Mouse (Mus musculus) brain, embryonic 14.5 days (tissue): Measurements from ENCODE around the gene Obscn. TPM values are rescaled to one million over a fixed set of nuclear protein-coding genes. Genes with fewer than 3 reads are reported as not detected.

Experiments
- DNase-seq: peaks from one replicate; pipeline ENCODE4 v3.0.0-alpha.2; 2011; ENCODE audit warnings: low read depth
- CTCF ChIP-seq: fragments of 200-500 bp; IDR thresholded peaks from 2 replicates; pipeline ENCODE4 v1.5.1; 2012; ENCODE audit warnings: inconsistent platforms, mild to moderate bottlenecking, moderate library complexity, borderline replicate concordance; ENCODE audit not compliant: insufficient read depth, insufficient read length; ENCODE audit errors: extremely low read depth
- POLR2A ChIP-seq: fragments of 200-500 bp; IDR thresholded peaks from 2 replicates; pipeline ENCODE4 v1.6.1; 2012; ENCODE audit warnings: mild to moderate bottlenecking, inconsistent platforms, borderline replicate concordance; ENCODE audit not compliant: poor library complexity, insufficient read depth, insufficient read length, severe bottlenecking; ENCODE audit errors: extremely low read depth
- polyA plus RNA-seq: library from polyadenylated mRNA; depleted of rRNA; stranded (reverse); fragments of >200 nt; gene quantifications from 2 replicates; pipeline ENCODE4 v1.2.3, GENCODE M21; 2012

Obscn gene
- polyA plus RNA-seq, 1 experiment, result 1.4 TPM

- DNase-seq, result no peak
- TF ChIP-seq CTCF, result no peak
- TF ChIP-seq POLR2A, result no peak
Observed at GRCm38 (mm10) chr11:59087581-59087980, 48.6 kb downstream of the Obscn start.

GRCm38 (mm10) chr11:59085200-59085599, 51.0 kb downstream of the Obscn start:
- DNase-seq, result no peak
- no peak for TF ChIP-seq CTCF
- TF ChIP-seq POLR2A, result no peak

- TF ChIP-seq POLR2A, result no peak
- no peak for TF ChIP-seq CTCF
- DNase-seq, result no peak
Observed at GRCm38 (mm10) chr11:59083125-59083524, 53.1 kb downstream of the Obscn start.

- TF ChIP-seq CTCF (no peak), POLR2A (no peak)
- DNase-seq, result no peak
Observed at GRCm38 (mm10) chr11:59078311-59078710, 57.9 kb downstream of the Obscn start.

GRCm38 (mm10) chr11:59070321-59070720, 65.9 kb downstream of the Obscn start:
- TF ChIP-seq CTCF, result no peak
- TF ChIP-seq POLR2A, result no peak
- DNase-seq, result peak; percentile 6

DNA sequence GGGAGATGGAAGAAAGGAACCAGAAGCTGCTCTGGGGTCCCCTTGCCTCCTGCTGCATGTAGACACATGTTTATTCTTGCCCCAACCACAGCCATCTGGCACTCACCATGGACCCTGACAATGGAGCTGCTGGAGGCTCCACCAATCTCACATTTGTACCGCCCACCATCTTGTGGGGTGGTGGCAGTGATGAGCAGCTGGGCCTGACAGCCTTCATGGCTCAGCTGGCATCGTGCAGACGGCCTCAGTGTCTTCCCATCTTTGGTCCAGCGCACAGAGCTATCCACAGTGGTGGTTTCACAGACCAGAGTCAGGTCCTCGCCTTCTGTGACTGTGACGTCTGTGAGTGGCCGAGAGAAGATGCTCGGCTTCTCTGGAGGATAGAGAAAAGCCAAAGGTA, 67.3 kb downstream of the Obscn start:
- peak; percentile 3 for DNase-seq
- TF ChIP-seq CTCF (no peak), POLR2A (no peak)

- no peak for TF ChIP-seq CTCF
- TF ChIP-seq POLR2A, result no peak
- DNase-seq, result peak; percentile 1
Observed at GRCm38 (mm10) chr11:59068433-59068832, 67.8 kb downstream of the Obscn start.

- TF ChIP-seq CTCF (no peak), POLR2A (no peak)
- DNase-seq, result no peak
Observed at GRCm38 (mm10) chr11:59067921-59068320, 68.3 kb downstream of the Obscn start.

GRCm38 (mm10) chr11:59058025-59058424, 78.2 kb downstream of the Obscn start:
- TF ChIP-seq POLR2A (no peak), CTCF (no peak)
- no peak for DNase-seq

- no peak for TF ChIP-seq POLR2A
- no peak for TF ChIP-seq CTCF
- DNase-seq, result no peak
Observed at GRCm38 (mm10) chr11:59051031-59051430, 85.2 kb downstream of the Obscn start.

DNA sequence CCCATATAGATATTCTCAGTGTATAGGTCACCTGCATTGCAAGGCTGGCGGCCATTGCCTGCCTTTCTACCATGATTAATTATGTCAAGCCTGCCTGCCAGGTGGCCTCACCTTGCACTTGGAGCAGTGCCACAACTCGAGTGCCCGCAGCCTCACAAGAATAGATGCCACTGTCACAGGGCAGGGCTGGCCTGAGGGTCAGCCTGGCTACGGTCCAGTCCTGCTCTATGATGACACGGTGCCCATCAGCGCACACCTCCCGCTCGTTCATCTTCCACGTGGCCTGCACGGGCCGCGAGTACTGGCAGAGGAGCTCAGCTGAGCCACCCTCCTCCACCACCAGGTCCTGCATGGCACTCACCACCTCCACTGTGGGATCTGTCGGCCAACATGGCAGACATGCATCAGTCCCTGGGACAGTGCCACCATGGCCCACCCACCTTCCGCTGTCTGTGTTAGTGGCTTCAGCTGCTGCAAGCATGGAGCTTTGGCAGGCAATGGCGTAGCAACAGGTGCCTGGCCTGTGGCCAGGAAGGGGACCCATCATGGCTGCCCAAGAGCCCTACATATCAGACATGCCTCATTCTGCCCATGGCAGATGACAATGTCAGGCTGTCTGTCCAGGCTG, 91.4 kb downstream of the Obscn start:
- TF ChIP-seq CTCF, result no peak
- no peak for TF ChIP-seq POLR2A
- DNase-seq, result no peak

GRCm38 (mm10) chr11:59029003-59029402, 107.2 kb downstream of the Obscn start:
- no peak for DNase-seq
- no peak for TF ChIP-seq POLR2A
- no peak for TF ChIP-seq CTCF
